Mouse (Mus musculus): ENCODE data around the gene Rpp14.

- TF ChIP-seq GATA1 (IDR thresholded peaks at IDR 0.05; ENCODE audit: borderline replicate concordance, low read length) (no peak), FLI1 (IDR thresholded peaks at IDR 0.05; ENCODE audit: low read length) (no peak)
Observed at GRCm38 (mm10) chr14:8093427-8093826, 13.3 kb downstream of the Rpp14 start.

Data from megakaryocyte, embryonic 14.5 days (primary cell).